Mouse (Mus musculus): ENCODE results near the gene Xrcc4.

DNA sequence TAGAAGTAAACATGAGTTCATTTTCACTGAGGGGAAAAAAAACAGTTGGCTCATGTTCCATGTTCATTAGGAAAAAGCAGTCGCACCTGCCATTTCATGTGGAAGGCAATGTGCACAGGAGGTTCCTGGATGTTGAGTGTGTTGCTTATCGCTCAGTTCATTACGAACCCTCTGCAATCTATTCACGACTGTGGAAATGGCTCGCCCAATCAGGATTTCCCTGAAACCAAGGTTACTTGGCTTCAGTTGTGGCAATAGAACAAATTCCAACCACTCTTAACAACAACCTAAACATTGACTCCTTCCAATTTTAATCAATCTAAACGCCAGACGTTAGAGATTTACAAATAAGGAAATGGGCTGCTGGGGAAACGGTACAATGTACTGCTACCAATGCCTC, 78.3 kb downstream of the Xrcc4 start:
- no peak for TF ChIP-seq GATA1 (IDR thresholded peaks at IDR 0.05; ENCODE audit: low read length)
- no peak for TF ChIP-seq TAL1 (IDR thresholded peaks at IDR 0.05; ENCODE audit: low read length)
